15 mouse cellular contexts compared by ENCODE assay signal in the genomic region with DNA sequence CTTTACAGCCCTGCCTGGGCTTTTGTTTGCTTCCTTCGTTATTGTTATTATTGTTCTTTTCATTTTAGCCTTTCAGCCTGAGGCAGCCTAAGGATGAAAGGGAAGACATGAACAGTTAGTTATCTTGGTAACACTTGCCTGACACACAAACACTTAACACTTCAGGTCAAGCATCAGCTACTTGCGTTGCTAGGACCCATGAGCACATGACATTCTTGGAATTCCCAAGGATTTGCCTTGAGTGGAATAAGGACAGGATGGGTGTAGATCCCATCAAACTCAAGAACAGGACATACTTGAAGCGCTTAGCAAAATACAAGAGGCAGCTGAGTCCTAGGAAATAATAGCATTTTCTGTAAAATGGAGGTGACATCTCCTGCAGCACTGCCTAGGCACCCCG.
"Had no signal": no experiment of that assay in that cellular context is flagged by ENCODE, and none has a peak within 500 bp of the region (broad histone marks: within the 10 kb centered on the region; RNA-seq: fewer than 3 reads in every experiment).

No protein-coding gene starts in this region.

- H3K4me1 ChIP-seq: liver, embryonic 13.5 days had no signal

- H3K4me2 ChIP-seq: liver, embryonic 13.5 days; midbrain, embryonic 13.5 days; neural tube, embryonic 13.5 days had no signal

- H3K4me3 ChIP-seq: layer of hippocampus, adult 2 months; liver, embryonic 13.5 days; midbrain, embryonic 10.5 days; midbrain, embryonic 13.5 days; myocyte; neural tube, embryonic 13.5 days had no signal

- H3K27me3 ChIP-seq: liver, embryonic 13.5 days; midbrain, embryonic 13.5 days; neural tube, embryonic 13.5 days had no signal

- H3K27ac ChIP-seq: kidney, postnatal 0 days; layer of hippocampus, adult 2 months; liver, embryonic 13.5 days; macrophage; midbrain, embryonic 10.5 days; midbrain, embryonic 13.5 days; neural tube, embryonic 13.5 days had no signal

- H3K9ac ChIP-seq: liver, embryonic 13.5 days; midbrain, embryonic 13.5 days; neural tube, embryonic 13.5 days had no signal

- H3K9me3 ChIP-seq: liver, embryonic 13.5 days; midbrain, embryonic 10.5 days; midbrain, embryonic 13.5 days; neural tube, embryonic 13.5 days had no signal

- H3K36me3 ChIP-seq: liver, embryonic 13.5 days; midbrain, embryonic 10.5 days; midbrain, embryonic 13.5 days; neural tube, embryonic 13.5 days had no signal

- DNase-seq: kidney, adult 2 months; kidney, postnatal 25 days; layer of hippocampus, adult 9-11 months; liver, embryonic 13.5 days; thymus, adult 18-20 months; thymus, postnatal 36 days had no signal

- ATAC-seq: intestine, postnatal 0 days; midbrain, embryonic 13.5 days; midbrain, embryonic 16.5 days had no signal
